Mouse (Mus musculus): ENCODE measurements around the gene Csnk1e. TPM values are rescaled to one million over a fixed set of nuclear protein-coding genes. Genes with fewer than 3 reads are reported as not detected.

Gene Csnk1e
- polyA plus RNA-seq, 1 experiment from 2014 or later = 7.5 TPM

DNA sequence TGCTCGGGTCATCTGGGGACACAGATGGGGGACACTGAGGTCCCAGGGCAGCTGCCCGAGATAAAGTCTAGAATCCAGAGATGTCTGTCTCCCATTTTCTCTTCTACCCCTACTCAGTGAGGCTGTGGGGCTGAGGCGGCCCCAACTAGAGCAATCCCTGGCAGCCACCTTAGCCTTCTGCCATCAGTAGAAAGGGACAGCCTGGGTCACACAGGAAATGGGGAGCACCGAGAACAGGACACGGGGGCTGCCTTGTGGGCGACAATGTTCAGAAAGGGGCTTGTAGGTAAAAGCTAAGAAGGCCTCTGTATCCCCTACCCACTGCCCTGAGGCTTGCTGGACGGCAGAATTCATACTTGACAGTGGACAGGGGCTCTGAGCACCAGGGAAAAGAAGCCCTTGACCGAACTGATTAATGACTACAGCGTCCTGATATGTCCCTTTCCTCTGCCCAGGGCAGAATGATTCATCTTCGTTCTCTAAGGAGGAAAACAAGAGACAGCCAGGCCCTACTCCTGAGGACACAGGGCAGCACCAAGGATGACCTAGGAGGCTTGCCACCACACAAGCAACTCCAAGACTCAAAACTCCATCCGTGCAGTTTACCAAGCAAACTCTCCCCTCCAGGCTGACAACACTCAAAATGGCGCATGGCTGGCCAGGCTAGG is 17.7 kb downstream of the Csnk1e start:
- no peak overlapping the region for H3K27ac ChIP-seq (ENCODE audit: low read depth)
- ATAC-seq (no peak), DNase-seq (no peak)
- no peak overlapping the region for H3K4me3 ChIP-seq (ENCODE audit: low read depth, low read length)
- WGBS (ENCODE audit: insufficient replicate concordance) = 70% methylated on average over 12 of the region's 12 CpGs
- no peaks in the 10 kb centered on the region for H3K9me3 ChIP-seq (ENCODE audit: low read length)
- no peak overlapping the region for H3K4me2 ChIP-seq (ENCODE audit: low read depth, low read length)
- peaks cover 33% of the 10 kb centered on the region for H3K4me1 ChIP-seq (ENCODE audit: insufficient read depth)
- peaks cover 4% of the 10 kb centered on the region; the same call in 1 of the 2 replicates for H3K36me3 ChIP-seq (replicated peaks; ENCODE audit: insufficient read depth, low read length)
- no peaks in the 10 kb centered on the region for H3K27me3 ChIP-seq (ENCODE audit: insufficient read depth, low read length)
- TF ChIP-seq CTCF (IDR thresholded peaks at IDR 0.05; ENCODE audit: low read depth) = no peak
- TF ChIP-seq EP300 (IDR thresholded peaks at IDR 0.05; ENCODE audit: low read depth) = no peak
- H3K9ac ChIP-seq (replicated peaks) = no peak overlapping the region

DNA sequence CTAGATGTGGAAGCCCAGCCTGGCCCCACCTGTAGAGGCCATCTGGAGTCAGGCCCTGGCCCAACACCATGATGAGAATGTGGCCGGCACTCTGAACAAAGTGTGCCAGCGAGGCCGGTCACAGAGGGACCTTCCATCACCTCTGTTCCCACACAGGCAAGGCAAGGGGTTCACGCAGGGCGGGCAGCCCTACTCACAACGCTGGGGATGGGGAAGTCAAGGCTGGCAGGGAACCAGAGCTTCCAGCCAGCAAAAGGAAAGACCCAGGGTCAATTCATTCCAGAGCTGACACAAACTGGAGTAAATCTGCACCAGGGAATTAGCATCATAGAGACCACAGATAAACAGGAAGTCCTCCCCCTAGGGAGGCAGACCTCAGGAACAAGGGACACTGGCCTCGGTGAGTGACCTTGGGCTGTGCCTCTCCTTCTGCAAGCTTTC is 18.9 kb downstream of the Csnk1e start:
- no peaks in the 10 kb centered on the region for H3K9me3 ChIP-seq (ENCODE audit: low read length)
- no peak overlapping the region for H3K4me3 ChIP-seq (ENCODE audit: low read depth, low read length)
- 55% methylated on average over 7 of the region's 7 CpGs for WGBS (ENCODE audit: insufficient replicate concordance)
- peaks cover 37% of the 10 kb centered on the region for H3K4me1 ChIP-seq (ENCODE audit: insufficient read depth)
- TF ChIP-seq CTCF (IDR thresholded peaks at IDR 0.05; ENCODE audit: low read depth) (no peak), EP300 (IDR thresholded peaks at IDR 0.05; ENCODE audit: low read depth) (no peak)
- peaks cover 4% of the 10 kb centered on the region; the same call in 1 of the 2 replicates for H3K36me3 ChIP-seq (replicated peaks; ENCODE audit: insufficient read depth, low read length)
- DNase-seq (no peak), ATAC-seq (no peak)
- no peaks in the 10 kb centered on the region for H3K27me3 ChIP-seq (ENCODE audit: insufficient read depth, low read length)
- H3K27ac ChIP-seq (ENCODE audit: low read depth) = no peak overlapping the region
- 0 out of 2 replicates have a peak overlapping the region, but pooled peaks have one; percentile 16 for H3K9ac ChIP-seq (replicated peaks)
- no peak overlapping the region for H3K4me2 ChIP-seq (ENCODE audit: low read depth, low read length)

DNA sequence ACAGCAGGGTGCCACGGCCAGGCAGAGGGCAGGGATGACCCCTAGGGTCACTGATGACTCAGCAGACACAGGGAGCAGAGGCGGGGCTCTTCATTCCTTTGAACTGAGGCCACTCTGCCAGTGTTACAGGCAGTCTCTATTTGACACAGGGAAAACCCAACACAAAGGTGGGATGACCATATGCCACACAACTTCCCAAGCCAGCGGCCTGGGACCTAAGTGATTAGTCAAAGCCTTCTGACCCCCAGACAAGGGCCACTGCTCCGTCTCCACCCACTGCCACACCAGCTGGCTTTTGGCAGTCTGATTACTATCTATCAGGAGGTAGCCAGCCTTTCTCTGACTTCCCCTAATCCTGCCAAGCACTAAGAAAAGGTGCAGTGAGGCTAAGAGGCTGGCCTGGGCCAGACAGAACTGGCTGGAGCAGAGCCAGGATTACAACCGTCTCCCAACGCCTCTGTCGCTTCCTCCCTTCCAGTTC is 20.1 kb downstream of the Csnk1e start:
- Histone ChIP-seq H3K9me3 (ENCODE audit: low read length) (no peaks in the 10 kb centered on the region), H3K36me3 (replicated peaks; ENCODE audit: insufficient read depth, low read length) (peaks cover 4% of the 10 kb centered on the region; the same call in 1 of the 2 replicates), H3K4me1 (ENCODE audit: insufficient read depth) (peaks cover 31% of the 10 kb centered on the region), H3K27ac (ENCODE audit: low read depth) (peak overlapping the region; percentile 29; the same call in 1 of the 2 replicates), H3K9ac (replicated peaks) (0 out of 2 replicates have a peak overlapping the region, but pooled peaks have one; percentile 26), H3K27me3 (ENCODE audit: insufficient read depth, low read length) (no peaks in the 10 kb centered on the region), H3K4me3 (ENCODE audit: low read depth, low read length) (no peak overlapping the region), H3K4me2 (ENCODE audit: low read depth, low read length) (no peak overlapping the region)
- ATAC-seq = peak; percentile 62
- no peak for TF ChIP-seq CTCF (IDR thresholded peaks at IDR 0.05; ENCODE audit: low read depth)
- TF ChIP-seq EP300 (IDR thresholded peaks at IDR 0.05; ENCODE audit: low read depth) = no peak
- no peak for DNase-seq
- WGBS (ENCODE audit: insufficient replicate concordance) = 20% methylated on average over 7 of the region's 7 CpGs

DNA sequence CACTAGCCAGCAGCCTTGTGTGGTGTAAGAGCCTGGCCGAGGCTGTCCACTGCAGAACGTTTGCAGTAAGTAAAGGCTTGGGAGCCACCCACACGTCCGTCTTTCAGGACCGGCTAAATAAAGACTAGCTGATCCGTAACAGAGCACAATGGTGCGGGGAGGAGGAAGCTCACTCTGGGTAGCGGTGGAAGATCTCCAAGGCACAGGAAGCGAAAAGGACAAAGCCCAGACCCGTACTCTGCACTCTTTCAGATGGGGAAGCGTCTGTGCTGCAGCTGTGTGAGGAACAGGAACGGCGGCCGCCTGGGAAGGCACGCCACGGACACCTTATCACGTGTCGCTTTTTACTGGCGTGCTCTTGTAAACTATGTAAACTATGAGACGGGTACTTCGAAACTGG is 22.5 kb downstream of the Csnk1e start:
- H3K27ac ChIP-seq (ENCODE audit: low read depth) = peak overlapping the region; percentile 63
- H3K4me1 ChIP-seq (ENCODE audit: insufficient read depth) = peaks cover 31% of the 10 kb centered on the region
- peak overlapping the region; percentile 51 for H3K4me2 ChIP-seq (ENCODE audit: low read depth, low read length)
- H3K9me3 ChIP-seq (ENCODE audit: low read length) = no peaks in the 10 kb centered on the region
- no peaks in the 10 kb centered on the region for H3K27me3 ChIP-seq (ENCODE audit: insufficient read depth, low read length)
- H3K36me3 ChIP-seq (replicated peaks; ENCODE audit: insufficient read depth, low read length) = peaks cover 11% of the 10 kb centered on the region
- ATAC-seq (peak; percentile 31), DNase-seq (peak; percentile 45)
- no peak overlapping the region for H3K4me3 ChIP-seq (ENCODE audit: low read depth, low read length)
- 25% methylated on average over 21 of the region's 21 CpGs for WGBS (ENCODE audit: insufficient replicate concordance)
- TF ChIP-seq CTCF (IDR thresholded peaks at IDR 0.05; ENCODE audit: low read depth) (no peak), EP300 (IDR thresholded peaks at IDR 0.05; ENCODE audit: low read depth) (no peak)
- peak overlapping the region; percentile 38; the same call in 1 of the 2 replicates for H3K9ac ChIP-seq (replicated peaks)

DNA sequence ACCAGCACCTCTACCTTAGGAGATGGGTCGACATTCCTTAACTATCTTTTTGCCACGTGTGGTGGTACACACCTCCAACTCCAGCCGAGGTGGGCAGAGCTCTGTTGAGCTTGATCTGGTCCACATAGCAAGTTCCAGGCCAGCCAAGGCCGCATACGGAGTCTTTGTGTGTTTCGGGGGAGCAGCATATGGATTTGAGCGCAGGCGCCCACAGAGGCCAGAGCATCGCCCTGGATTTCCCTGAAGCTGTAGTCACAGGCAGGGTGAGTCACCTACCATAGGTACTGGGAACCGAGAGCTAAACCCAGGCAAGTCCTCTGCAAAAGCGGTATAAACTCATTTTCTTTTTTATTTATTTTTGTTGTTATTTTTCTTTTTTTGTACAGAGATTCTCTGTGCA is 23.0 kb downstream of the Csnk1e start:
- Histone ChIP-seq H3K27ac (ENCODE audit: low read depth) (peak overlapping the region; percentile 63), H3K4me2 (ENCODE audit: low read depth, low read length) (peak overlapping the region; percentile 51; the same call in 1 of the 2 replicates), H3K4me1 (ENCODE audit: insufficient read depth) (peaks cover 31% of the 10 kb centered on the region), H3K4me3 (ENCODE audit: low read depth, low read length) (no peak overlapping the region), H3K36me3 (replicated peaks; ENCODE audit: insufficient read depth, low read length) (peaks cover 12% of the 10 kb centered on the region), H3K9ac (replicated peaks) (no peak overlapping the region; the same call in 1 of the 2 replicates), H3K27me3 (ENCODE audit: insufficient read depth, low read length) (no peaks in the 10 kb centered on the region), H3K9me3 (ENCODE audit: low read length) (no peaks in the 10 kb centered on the region)
- no peak for DNase-seq
- no peak for ATAC-seq
- TF ChIP-seq CTCF (IDR thresholded peaks at IDR 0.05; ENCODE audit: low read depth) = no peak
- no peak for TF ChIP-seq EP300 (IDR thresholded peaks at IDR 0.05; ENCODE audit: low read depth)
- 57% methylated on average over 11 of the region's 11 CpGs for WGBS (ENCODE audit: insufficient replicate concordance)

DNA sequence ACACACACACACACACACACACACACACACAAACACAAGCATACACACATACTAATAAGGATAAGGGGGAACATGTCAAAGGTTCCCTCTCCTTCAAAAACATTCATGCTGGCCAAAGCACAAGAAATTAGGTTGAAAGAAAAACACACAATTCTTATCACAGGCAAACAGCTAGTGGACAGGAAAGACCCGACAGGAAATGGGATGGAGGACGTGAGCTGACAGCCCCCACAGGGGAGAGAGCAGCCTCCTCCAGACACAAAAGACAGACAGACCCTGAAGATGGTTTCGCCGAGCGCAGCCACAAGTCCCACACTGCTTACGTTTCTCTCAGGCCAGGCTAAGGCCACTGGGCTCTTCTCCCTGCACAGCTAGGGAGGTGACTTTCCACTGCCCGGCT is 23.4 kb downstream of the Csnk1e start:
- Histone ChIP-seq H3K9ac (replicated peaks) (no peak overlapping the region), H3K27ac (ENCODE audit: low read depth) (peak overlapping the region; percentile 63), H3K4me2 (ENCODE audit: low read depth, low read length) (no peak overlapping the region), H3K9me3 (ENCODE audit: low read length) (no peaks in the 10 kb centered on the region), H3K27me3 (ENCODE audit: insufficient read depth, low read length) (no peaks in the 10 kb centered on the region), H3K4me3 (ENCODE audit: low read depth, low read length) (no peak overlapping the region), H3K4me1 (ENCODE audit: insufficient read depth) (peaks cover 29% of the 10 kb centered on the region), H3K36me3 (replicated peaks; ENCODE audit: insufficient read depth, low read length) (peaks cover 12% of the 10 kb centered on the region)
- peak; percentile 35; the same call in 1 of the 2 replicates for ATAC-seq
- DNase-seq = no peak
- 38% methylated on average over 7 of the region's 7 CpGs for WGBS (ENCODE audit: insufficient replicate concordance)
- TF ChIP-seq EP300 (IDR thresholded peaks at IDR 0.05; ENCODE audit: low read depth) (peak; percentile 34; the same call in 1 of the 2 replicates), CTCF (IDR thresholded peaks at IDR 0.05; ENCODE audit: low read depth) (no peak)
